Mouse (Mus musculus): Measurements from ENCODE around the gene Arntl. TPM values are rescaled to one million over a fixed set of nuclear protein-coding genes. Genes with fewer than 3 reads are reported as not detected.
A peak's percentile ranks its signal among the peaks of the same experiment; 100 is the strongest.

Arntl gene
- total RNA-seq, 2 experiments from 2014 or later, result 11.8 to 13.1 TPM

- intact Hi-C loops (cut with DNase I; ENCODE audit: low total_unique reads), result loop anchor here (10.0 kb wide), 1 partner anchor 68 kb away; no protein-coding TSS in a partner anchor
- DNase-seq, result no peak
Measured at GRCm38 (mm10) chr7:113197161-113197775, 10.0 kb upstream of the Arntl start.

- intact Hi-C loops (cut with DNase I; ENCODE audit: low total_unique reads), result no loop called here
- peak; percentile 42 for DNase-seq
Measured at GRCm38 (mm10) chr7:113201584-113201983, 5.7 kb upstream of the Arntl start.

GRCm38 (mm10) chr7:113207471-113208387, 464 bp downstream of the Arntl start:
- intact Hi-C loops (cut with DNase I; ENCODE audit: low total_unique reads), result no loop called here
- DNase-seq, result peak; percentile 67

GRCm38 (mm10) chr7:113208388-113208753, 1.1 kb downstream of the Arntl start:
- no peak for DNase-seq
- intact Hi-C loops (cut with DNase I; ENCODE audit: low total_unique reads), result no loop called here

- DNase-seq, result no peak
- intact Hi-C loops (cut with DNase I; ENCODE audit: low total_unique reads), result no loop called here
Measured at GRCm38 (mm10) chr7:113210441-113210840, 3.2 kb downstream of the Arntl start.

GRCm38 (mm10) chr7:113214245-113215169, 7.2 kb downstream of the Arntl start:
- intact Hi-C loops (cut with DNase I; ENCODE audit: low total_unique reads), result no loop called here
- no peak for DNase-seq

GRCm38 (mm10) chr7:113216152-113216551, 8.9 kb downstream of the Arntl start:
- intact Hi-C loops (cut with DNase I; ENCODE audit: low total_unique reads), result no loop called here
- DNase-seq, result no peak

GRCm38 (mm10) chr7:113219416-113219815, 12.2 kb downstream of the Arntl start:
- peak; percentile 20 for DNase-seq
- intact Hi-C loops (cut with DNase I; ENCODE audit: low total_unique reads), result no loop called here

- intact Hi-C loops (cut with DNase I; ENCODE audit: low total_unique reads), result no loop called here
- no peak for DNase-seq
Measured at GRCm38 (mm10) chr7:113219864-113220263, 12.6 kb downstream of the Arntl start.

- DNase-seq, result peak; percentile 27
- intact Hi-C loops (cut with DNase I; ENCODE audit: low total_unique reads), result no loop called here
Measured at GRCm38 (mm10) chr7:113220691-113221238, 13.5 kb downstream of the Arntl start.

- no peak for DNase-seq
- intact Hi-C loops (cut with DNase I; ENCODE audit: low total_unique reads), result no loop called here
Measured at GRCm38 (mm10) chr7:113222821-113223220, 15.6 kb downstream of the Arntl start.

- intact Hi-C loops (cut with DNase I; ENCODE audit: low total_unique reads), result no loop called here
- no peak for DNase-seq
Measured at GRCm38 (mm10) chr7:113224620-113225019, 17.4 kb downstream of the Arntl start.

GRCm38 (mm10) chr7:113228498-113228897, 21.2 kb downstream of the Arntl start:
- no peak for DNase-seq
- intact Hi-C loops (cut with DNase I; ENCODE audit: low total_unique reads), result no loop called here

- intact Hi-C loops (cut with DNase I; ENCODE audit: low total_unique reads), result no loop called here
- no peak for DNase-seq
Measured at GRCm38 (mm10) chr7:113236135-113236534, 28.9 kb downstream of the Arntl start.

- DNase-seq, result no peak
- intact Hi-C loops (cut with DNase I; ENCODE audit: low total_unique reads), result no loop called here
Measured at GRCm38 (mm10) chr7:113238365-113238764, 31.1 kb downstream of the Arntl start.

- DNase-seq, result no peak
- intact Hi-C loops (cut with DNase I; ENCODE audit: low total_unique reads), result no loop called here
Measured at GRCm38 (mm10) chr7:113239448-113240130, 32.3 kb downstream of the Arntl start.

GRCm38 (mm10) chr7:113240438-113240837, 33.2 kb downstream of the Arntl start:
- intact Hi-C loops (cut with DNase I; ENCODE audit: low total_unique reads), result no loop called here
- no peak for DNase-seq

GRCm38 (mm10) chr7:113241901-113242661, 34.8 kb downstream of the Arntl start:
- peak; percentile 56 for DNase-seq
- intact Hi-C loops (cut with DNase I; ENCODE audit: low total_unique reads), result no loop called here
